Mouse (Mus musculus): ENCODE measurements around the gene Fut7.

Fut7 gene

DNA sequence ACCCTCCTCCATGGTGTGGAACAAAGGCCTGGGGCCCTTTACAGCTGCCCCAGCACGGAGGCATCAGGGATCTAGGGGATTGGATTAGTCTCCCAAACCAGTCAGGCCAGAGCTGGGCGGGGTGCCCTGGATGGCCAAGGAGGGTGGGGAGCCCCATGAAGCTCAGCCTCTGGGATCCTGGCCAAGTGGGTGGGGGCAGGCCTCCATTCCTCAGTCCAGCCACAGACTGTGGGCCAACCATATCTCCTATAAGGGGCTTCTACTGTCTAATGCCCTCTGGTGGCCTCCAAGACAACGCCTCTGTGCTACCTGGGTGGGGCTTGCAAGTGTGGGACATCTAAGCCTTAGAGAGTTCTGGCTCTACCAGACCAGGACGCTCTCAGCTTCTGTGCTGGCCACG, 35.8 kb downstream of the Fut7 start:
- no peak for DNase-seq (ENCODE audit: low spot score in 2 of 2)

GRCm38 (mm10) chr2:25460135-25460534, 37.1 kb downstream of the Fut7 start:
- DNase-seq (ENCODE audit: low spot score in 2 of 2): no peak

GRCm38 (mm10) chr2:25460551-25461309, 37.7 kb downstream of the Fut7 start, which contains the start of gene Paxx:
Gene Paxx, minus strand, starts transcription at chr2:25461094.
- peak; percentile 96 to 97 for DNase-seq (ENCODE audit: low spot score in 2 of 2)

DNA sequence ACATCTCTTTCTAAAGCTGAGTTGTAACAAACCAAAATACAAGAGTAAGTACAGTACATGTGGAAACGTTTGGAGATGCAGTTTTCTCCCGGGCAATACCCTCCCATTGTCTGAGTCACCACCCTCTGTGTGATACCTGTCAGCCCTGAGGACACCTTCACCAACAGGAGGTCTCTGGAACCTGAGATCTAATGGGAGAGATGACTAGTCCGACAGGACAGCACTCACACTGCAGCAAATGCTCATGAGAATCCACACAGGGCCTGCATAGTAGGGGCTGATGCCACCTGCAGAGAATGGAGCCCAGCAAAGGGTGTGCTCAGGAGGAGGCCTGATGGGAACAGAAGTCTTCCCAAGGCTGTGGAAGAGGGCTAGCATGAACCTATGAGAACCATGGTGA, 38.3 kb downstream of the Fut7 start:
- DNase-seq (ENCODE audit: low spot score in 2 of 2): no peak

GRCm38 (mm10) chr2:25463630-25464029, 40.6 kb downstream of the Fut7 start:
- DNase-seq (ENCODE audit: low spot score in 2 of 2): no peak

DNA sequence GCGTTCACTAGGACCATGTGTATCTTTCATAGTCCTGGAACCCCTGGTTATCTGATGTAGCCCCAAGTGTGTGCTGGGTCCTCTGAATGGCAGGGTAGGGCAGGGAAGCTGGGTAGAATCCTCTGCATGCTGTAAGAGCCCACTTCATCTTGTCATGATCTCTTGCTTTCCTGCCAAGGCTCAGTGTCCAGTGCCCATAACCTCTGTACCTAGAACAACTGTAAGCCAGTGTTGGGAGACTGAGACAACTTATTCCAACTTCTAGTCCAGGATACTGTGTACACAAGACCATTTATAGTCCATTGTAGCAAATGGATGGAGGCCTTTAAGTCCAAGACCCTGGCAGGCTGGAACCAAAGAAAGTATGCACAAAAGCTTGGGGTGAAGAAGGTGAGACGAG, 42.2 kb downstream of the Fut7 start:
- DNase-seq (ENCODE audit: low spot score in 2 of 2): no peak

DNA sequence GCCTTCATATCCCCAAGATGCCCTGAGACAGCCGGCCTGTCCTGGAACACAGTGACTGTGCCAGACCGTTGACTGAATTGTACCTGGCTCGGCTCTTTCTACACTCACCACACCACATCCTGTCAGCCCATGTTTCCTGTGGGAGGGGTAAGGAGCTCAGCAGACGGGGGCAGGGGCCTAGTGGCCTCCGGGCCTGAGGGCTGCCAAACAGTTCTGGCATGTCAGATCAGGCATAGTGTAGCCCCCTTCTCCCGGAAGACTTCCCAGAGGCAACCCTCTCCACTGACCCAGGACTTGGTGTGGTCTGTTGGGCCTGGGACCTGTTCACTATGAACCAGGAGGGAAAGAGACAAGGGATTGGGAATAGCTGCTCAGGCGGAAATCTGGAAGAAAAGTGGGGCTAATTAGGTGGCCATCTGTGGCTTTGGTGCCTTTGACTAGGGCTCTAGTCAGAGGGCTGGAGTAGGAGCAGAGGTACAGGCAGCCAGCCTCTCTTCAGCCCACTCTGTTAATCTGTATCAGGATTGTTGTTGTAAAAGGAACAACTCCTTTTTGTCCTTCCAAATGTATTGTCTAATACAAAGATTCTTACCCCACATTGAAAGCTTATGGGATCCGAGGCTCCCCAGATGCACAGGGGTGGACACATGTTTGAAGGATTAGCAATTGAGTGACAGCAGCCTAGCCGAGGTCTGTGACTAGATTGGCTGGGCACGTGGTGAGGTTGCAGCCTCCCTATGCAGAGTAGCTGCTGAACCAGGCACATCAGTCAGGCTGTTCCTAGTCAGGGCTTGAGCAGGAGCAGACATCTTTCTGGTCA, 43.0 kb downstream of the Fut7 start:
- DNase-seq (ENCODE audit: low spot score in 2 of 2): peak; percentile 86 to 88

GRCm38 (mm10) chr2:25467606-25468303, 44.7 kb downstream of the Fut7 start:
- no peak for DNase-seq (ENCODE audit: low spot score in 2 of 2)

- no peak for DNase-seq (ENCODE audit: low spot score in 2 of 2)
Measured at GRCm38 (mm10) chr2:25468962-25469915, 46.2 kb downstream of the Fut7 start.

- DNase-seq (ENCODE audit: low spot score in 2 of 2): no peak
Measured at GRCm38 (mm10) chr2:25469969-25470368, 46.9 kb downstream of the Fut7 start, which contains the start of gene Ptgds. Gene Ptgds, minus strand, starts transcription at chr2:25470046.

DNA sequence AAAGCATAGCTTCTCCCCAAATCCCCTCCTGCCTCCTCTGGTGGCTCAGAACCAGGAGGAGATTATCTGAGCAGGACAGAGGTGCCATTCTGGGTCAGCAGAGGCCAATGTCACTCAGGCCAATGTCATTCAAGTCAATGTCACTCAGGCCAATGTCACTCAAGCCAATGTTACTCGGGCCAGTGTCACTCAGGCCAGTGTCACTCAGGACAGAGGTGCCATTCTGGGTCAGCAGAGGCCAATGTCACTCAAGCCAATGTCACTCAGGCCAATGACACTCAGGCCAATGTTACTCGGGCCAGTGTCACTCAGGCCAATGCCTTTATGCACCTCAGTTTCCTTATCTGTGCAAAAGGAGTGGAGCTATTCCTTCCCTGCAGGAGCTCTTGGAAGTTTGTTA, 49.5 kb downstream of the Fut7 start:
- no peak for DNase-seq (ENCODE audit: low spot score in 2 of 2)
